Mouse (Mus musculus): ENCODE measurements at regions not wholly inside any gene's neighbourhood (a gene's known extent, or its start where the extent isn't known, plus 50 kb on each side); places are given as distances from the start of the nearest gene placed in this dataset.
A peak's percentile ranks its signal among the peaks of the same experiment; 100 is the strongest.

- 18% methylated on average over 3 of the region's 3 CpGs for WGBS
- no peak overlapping the region for H3K9ac ChIP-seq (ENCODE audit: low read depth, low read length, severe bottlenecking)
- TF ChIP-seq POLR2A (IDR thresholded peaks at IDR 0.05; ENCODE audit: borderline replicate concordance, extremely low read depth, insufficient read depth, insufficient read length): no peak
- H3K27ac ChIP-seq (replicated peaks; ENCODE audit: low read depth, low read length): peak overlapping the region; percentile 64
- peaks cover 18% of the 10 kb centered on the region for H3K4me1 ChIP-seq (ENCODE audit: control insufficient read depth, insufficient read depth, low read length)
- peak overlapping the region; percentile 17; the same call in 1 of the 2 replicates for H3K4me2 ChIP-seq (replicated peaks; ENCODE audit: low read depth, low read length, severe bottlenecking)
- DNase-seq (ENCODE audit: low spot score): peak; percentile 92
- H3K9me3 ChIP-seq (ENCODE audit: control insufficient read depth, low read length): no peaks in the 10 kb centered on the region
- no peaks in the 10 kb centered on the region for H3K27me3 ChIP-seq (ENCODE audit: control insufficient read depth, insufficient read depth, low read length)
- H3K4me3 ChIP-seq (replicated peaks; ENCODE audit: low read length): no peak overlapping the region
- ATAC-seq (ENCODE audit: low FRiP score, low read depth): peak; percentile 89
- H3K36me3 ChIP-seq (ENCODE audit: control insufficient read depth, insufficient read depth, low read length): no peaks in the 10 kb centered on the region
These were observed 79.3 kb upstream of the Paqr3 start for GRCm38 (mm10) chr5:97190695-97191094.

GRCm38 (mm10) chr5:97184512-97184911, 73.1 kb upstream of the Paqr3 start:
- no peak overlapping the region for H3K9ac ChIP-seq (ENCODE audit: low read depth, low read length, severe bottlenecking)
- H3K9me3 ChIP-seq (ENCODE audit: control insufficient read depth, low read length): no peaks in the 10 kb centered on the region
- DNase-seq (ENCODE audit: low spot score) (no peak), ATAC-seq (ENCODE audit: low FRiP score, low read depth) (no peak)
- TF ChIP-seq POLR2A (IDR thresholded peaks at IDR 0.05; ENCODE audit: borderline replicate concordance, extremely low read depth, insufficient read depth, insufficient read length): no peak
- H3K27me3 ChIP-seq (ENCODE audit: control insufficient read depth, insufficient read depth, low read length): no peaks in the 10 kb centered on the region
- no peaks in the 10 kb centered on the region for H3K4me1 ChIP-seq (ENCODE audit: control insufficient read depth, insufficient read depth, low read length)
- WGBS: 86% methylated on average over 9 of the region's 9 CpGs
- no peaks in the 10 kb centered on the region for H3K36me3 ChIP-seq (ENCODE audit: control insufficient read depth, insufficient read depth, low read length)
- no peak overlapping the region for H3K4me3 ChIP-seq (replicated peaks; ENCODE audit: low read length)
- H3K27ac ChIP-seq (replicated peaks; ENCODE audit: low read depth, low read length): no peak overlapping the region
- no peak overlapping the region for H3K4me2 ChIP-seq (replicated peaks; ENCODE audit: low read depth, low read length, severe bottlenecking)

GRCm38 (mm10) chr5:97181249-97181648, 69.9 kb upstream of the Paqr3 start:
- Histone ChIP-seq H3K36me3 (ENCODE audit: control insufficient read depth, insufficient read depth, low read length) (no peaks in the 10 kb centered on the region), H3K27ac (replicated peaks; ENCODE audit: low read depth, low read length) (no peak overlapping the region), H3K4me3 (replicated peaks; ENCODE audit: low read length) (no peak overlapping the region), H3K9ac (ENCODE audit: low read depth, low read length, severe bottlenecking) (no peak overlapping the region), H3K4me1 (ENCODE audit: control insufficient read depth, insufficient read depth, low read length) (no peaks in the 10 kb centered on the region), H3K9me3 (ENCODE audit: control insufficient read depth, low read length) (no peaks in the 10 kb centered on the region), H3K27me3 (ENCODE audit: control insufficient read depth, insufficient read depth, low read length) (no peaks in the 10 kb centered on the region), H3K4me2 (replicated peaks; ENCODE audit: low read depth, low read length, severe bottlenecking) (no peak overlapping the region)
- ATAC-seq (ENCODE audit: low FRiP score, low read depth): no peak
- no peak for DNase-seq (ENCODE audit: low spot score)
- no peak for TF ChIP-seq POLR2A (IDR thresholded peaks at IDR 0.05; ENCODE audit: borderline replicate concordance, extremely low read depth, insufficient read depth, insufficient read length)
- WGBS: 80% methylated on average over 1 of the region's 1 CpGs

GRCm38 (mm10) chr5:97174446-97174845, 63.0 kb upstream of the Paqr3 start:
- ATAC-seq (ENCODE audit: low FRiP score, low read depth): no peak
- Histone ChIP-seq H3K27ac (replicated peaks; ENCODE audit: low read depth, low read length) (no peak overlapping the region), H3K27me3 (ENCODE audit: control insufficient read depth, insufficient read depth, low read length) (no peaks in the 10 kb centered on the region), H3K36me3 (ENCODE audit: control insufficient read depth, insufficient read depth, low read length) (no peaks in the 10 kb centered on the region), H3K9me3 (ENCODE audit: control insufficient read depth, low read length) (no peaks in the 10 kb centered on the region), H3K9ac (ENCODE audit: low read depth, low read length, severe bottlenecking) (no peak overlapping the region), H3K4me2 (replicated peaks; ENCODE audit: low read depth, low read length, severe bottlenecking) (no peak overlapping the region), H3K4me3 (replicated peaks; ENCODE audit: low read length) (no peak overlapping the region), H3K4me1 (ENCODE audit: control insufficient read depth, insufficient read depth, low read length) (no peaks in the 10 kb centered on the region)
- 86% methylated on average over 8 of the region's 8 CpGs for WGBS
- DNase-seq (ENCODE audit: low spot score): no peak
- TF ChIP-seq POLR2A (IDR thresholded peaks at IDR 0.05; ENCODE audit: borderline replicate concordance, extremely low read depth, insufficient read depth, insufficient read length): no peak

GRCm38 (mm10) chr5:97167401-97168249, 56.2 kb upstream of the Paqr3 start:
- H3K27me3 ChIP-seq (ENCODE audit: control insufficient read depth, insufficient read depth, low read length): no peaks in the 10 kb centered on the region
- WGBS: 83% methylated on average over 18 of the region's 18 CpGs
- no peak overlapping the region for H3K27ac ChIP-seq (replicated peaks; ENCODE audit: low read depth, low read length)
- TF ChIP-seq POLR2A (IDR thresholded peaks at IDR 0.05; ENCODE audit: borderline replicate concordance, extremely low read depth, insufficient read depth, insufficient read length): no peak
- DNase-seq (ENCODE audit: low spot score): no peak
- no peak overlapping the region for H3K9ac ChIP-seq (ENCODE audit: low read depth, low read length, severe bottlenecking)
- no peaks in the 10 kb centered on the region for H3K4me1 ChIP-seq (ENCODE audit: control insufficient read depth, insufficient read depth, low read length)
- no peak overlapping the region for H3K4me3 ChIP-seq (replicated peaks; ENCODE audit: low read length)
- no peaks in the 10 kb centered on the region for H3K36me3 ChIP-seq (ENCODE audit: control insufficient read depth, insufficient read depth, low read length)
- ATAC-seq (ENCODE audit: low FRiP score, low read depth): no peak
- H3K4me2 ChIP-seq (replicated peaks; ENCODE audit: low read depth, low read length, severe bottlenecking): no peak overlapping the region
- no peaks in the 10 kb centered on the region for H3K9me3 ChIP-seq (ENCODE audit: control insufficient read depth, low read length)
